Mouse (Mus musculus) kidney, adult 2 months (tissue): Measurements from ENCODE around the gene Hivep2.

Experiments
- CTCF ChIP-seq: fragments of 200-500 bp; conservative IDR thresholded peaks from 2 replicates; pipeline ENCODE4 v1.5.1; 2011; ENCODE audit warnings: low read depth, mild to moderate bottlenecking, control low read depth, low read length, moderate library complexity, mixed read lengths; ENCODE audit not compliant: insufficient read depth, insufficient read length
- POLR2A ChIP-seq: fragments of 200-500 bp; IDR thresholded peaks from one replicate; pipeline ENCODE4 v1.6.1; 2011; ENCODE audit warnings: low read depth, low read length, control low read depth

DNA sequence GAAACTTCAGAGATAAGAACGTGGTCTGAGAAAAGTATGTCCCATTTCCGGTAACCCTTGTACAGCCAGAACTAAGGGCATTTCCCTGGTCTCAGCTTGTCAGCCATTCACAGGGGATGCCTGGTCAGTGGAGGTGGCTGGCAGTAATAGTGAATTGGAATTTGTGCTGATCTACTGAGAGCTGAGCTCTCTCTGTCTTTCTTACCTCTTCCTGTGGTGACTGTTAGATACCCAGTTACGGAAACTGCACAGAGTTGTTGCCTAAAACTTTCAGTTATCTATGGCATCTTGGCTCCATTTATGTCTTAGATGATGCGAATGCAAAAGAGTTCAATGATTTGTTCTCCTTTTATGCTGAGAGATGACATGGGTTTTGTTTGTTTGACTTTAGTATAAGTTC lies 150.0 kb downstream of the Hivep2 start:
- TF ChIP-seq POLR2A (no peak), CTCF (no peak)
